Mouse (Mus musculus): ENCODE measurements at regions not wholly inside any gene's neighbourhood (a gene's known extent, or its start where the extent isn't known, plus 50 kb on each side); places are given as distances from the start of the nearest gene placed in this dataset.
A peak's percentile ranks its signal among the peaks of the same experiment; 100 is the strongest.

DNA sequence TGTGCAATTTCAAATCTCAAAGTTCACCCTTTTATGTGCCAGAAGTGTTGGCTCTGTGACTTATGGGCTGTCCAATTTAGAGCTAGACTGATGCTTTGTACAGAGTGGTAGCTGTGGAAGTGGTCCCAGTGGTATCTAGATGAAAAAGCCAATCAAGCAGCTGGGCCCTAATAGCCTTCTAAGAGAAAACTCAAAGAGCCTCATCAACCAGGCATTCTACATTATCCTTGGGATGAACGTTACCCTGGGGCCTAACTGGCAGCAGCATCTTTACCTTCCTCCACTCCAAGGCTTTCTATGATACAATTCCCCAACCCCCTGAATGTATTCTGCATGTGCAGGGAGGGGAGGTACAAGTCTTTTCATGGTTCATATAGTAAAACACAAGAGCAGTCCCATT, 140.4 kb downstream of the Gm11146 start:
- DNase-seq (ENCODE audit: inconsistent ontology term) = no peak

DNA sequence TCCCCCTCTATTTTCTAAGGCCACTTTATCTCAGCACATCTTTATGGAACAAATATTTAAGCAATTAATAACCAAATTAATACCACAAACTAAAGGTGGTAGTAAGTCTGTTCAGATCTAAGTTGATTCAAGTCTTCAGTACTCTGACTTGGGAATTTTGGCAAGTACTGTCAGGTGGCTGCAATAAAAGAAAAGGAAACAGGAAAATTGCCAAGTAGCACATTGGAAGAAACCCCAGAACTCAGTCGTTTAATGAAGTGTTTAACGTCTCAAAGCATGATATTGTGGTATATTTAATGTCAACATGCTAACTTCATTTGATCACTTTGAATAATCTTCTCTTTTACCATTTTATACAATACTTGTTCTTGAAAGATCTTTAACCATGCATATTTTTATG, 142.2 kb downstream of the Gm11146 start:
- DNase-seq (ENCODE audit: inconsistent ontology term) = no peak

DNA sequence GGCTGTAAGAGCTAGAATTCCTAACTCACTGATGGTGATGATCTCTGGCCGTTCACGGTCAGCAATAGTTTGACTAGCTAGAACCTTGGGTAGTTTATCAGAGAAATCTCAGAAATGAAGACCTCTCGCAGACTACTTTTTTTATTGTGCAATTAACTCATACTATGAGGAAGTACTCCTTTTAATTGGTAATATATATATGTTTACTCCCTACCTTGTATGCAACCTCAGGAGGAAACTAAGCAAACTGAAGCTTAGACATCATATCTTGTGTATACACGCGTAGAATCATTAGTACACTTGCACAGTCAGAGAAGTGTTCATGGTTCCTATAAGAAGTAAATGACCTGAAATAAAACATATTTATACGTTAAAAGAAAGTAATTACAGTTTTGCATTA, 157.2 kb downstream of the Gm11146 start:
- DNase-seq (ENCODE audit: inconsistent ontology term) = no peak

DNA sequence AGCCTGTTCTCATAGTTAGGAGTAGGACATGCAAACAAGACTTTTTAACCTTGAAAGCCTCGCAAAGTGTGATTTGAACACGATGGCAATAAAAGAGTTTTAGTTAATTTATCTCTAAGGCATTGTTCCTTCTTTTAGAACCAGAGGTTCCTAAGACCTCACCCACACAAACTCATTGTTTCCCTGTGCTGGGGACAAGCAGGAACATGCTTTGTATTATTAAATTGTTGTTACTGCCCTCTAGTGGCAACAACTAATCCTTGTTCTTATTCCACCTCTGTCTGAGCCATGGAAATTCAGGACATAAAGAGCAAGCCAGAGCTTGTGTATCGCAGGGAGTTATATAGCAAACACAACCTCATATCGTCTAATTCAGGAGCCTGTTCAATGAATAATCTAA, 157.9 kb downstream of the Gm11146 start:
- peak; percentile 72 for DNase-seq (ENCODE audit: inconsistent ontology term)

DNA sequence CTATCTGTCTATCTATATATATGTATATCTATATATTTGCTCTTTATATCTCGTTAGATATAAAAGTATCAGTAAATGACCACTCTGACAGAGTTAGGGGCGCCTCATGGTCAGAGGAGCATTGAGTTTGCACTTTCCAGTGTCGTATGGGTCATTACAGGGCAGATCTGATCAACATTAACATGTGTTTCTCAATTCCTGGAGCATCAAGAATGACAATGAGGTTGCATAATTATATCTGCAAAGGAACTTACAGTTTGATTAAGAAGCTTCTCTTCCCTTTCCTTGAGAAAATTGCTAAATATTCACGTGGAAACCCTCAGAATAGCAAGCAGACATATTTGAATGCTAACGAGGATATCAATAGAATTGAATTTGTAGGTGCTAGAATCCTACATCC, 158.6 kb downstream of the Gm11146 start:
- no peak for DNase-seq (ENCODE audit: inconsistent ontology term)

DNA sequence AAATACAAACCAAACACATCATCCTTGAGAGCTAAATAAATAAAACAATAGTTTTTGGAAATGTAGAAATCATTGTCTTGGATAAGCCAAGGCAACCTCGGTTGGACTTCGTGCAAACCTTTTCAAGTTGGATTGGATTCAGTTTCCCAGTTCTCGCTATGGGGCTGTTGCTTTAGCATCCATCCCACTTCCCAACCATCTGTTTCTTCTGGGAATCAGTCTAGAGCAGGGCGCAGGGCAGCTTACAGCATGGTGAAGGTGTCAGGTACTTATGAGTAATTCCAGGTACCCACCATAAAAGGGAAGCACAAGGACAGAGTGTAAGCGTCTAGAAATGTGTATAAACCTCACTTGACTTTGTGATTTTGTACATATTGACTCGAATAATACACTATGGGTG, 159.0 kb downstream of the Gm11146 start:
- no peak for DNase-seq (ENCODE audit: inconsistent ontology term)

DNA sequence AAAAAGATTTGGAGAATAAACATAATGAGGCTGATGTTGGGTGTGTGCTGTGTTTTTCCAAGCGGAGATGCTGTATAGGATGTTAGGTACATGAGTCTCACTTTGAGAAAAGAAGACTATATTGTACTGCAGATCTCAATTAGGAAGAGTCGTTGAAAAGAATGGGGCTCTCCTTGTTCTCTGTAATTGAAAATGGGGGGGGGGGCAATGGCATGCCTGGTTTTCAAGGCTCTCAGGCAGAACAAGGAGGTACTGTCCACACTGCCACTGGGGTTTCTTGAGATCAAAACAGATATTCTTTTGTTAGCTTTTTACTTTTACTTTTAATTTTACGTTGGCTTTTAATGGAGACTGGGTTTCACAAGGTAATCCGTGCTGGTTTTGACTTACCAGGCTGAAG, 170.5 kb downstream of the Gm11146 start:
- peak; percentile 74 for DNase-seq (ENCODE audit: inconsistent ontology term)

DNA sequence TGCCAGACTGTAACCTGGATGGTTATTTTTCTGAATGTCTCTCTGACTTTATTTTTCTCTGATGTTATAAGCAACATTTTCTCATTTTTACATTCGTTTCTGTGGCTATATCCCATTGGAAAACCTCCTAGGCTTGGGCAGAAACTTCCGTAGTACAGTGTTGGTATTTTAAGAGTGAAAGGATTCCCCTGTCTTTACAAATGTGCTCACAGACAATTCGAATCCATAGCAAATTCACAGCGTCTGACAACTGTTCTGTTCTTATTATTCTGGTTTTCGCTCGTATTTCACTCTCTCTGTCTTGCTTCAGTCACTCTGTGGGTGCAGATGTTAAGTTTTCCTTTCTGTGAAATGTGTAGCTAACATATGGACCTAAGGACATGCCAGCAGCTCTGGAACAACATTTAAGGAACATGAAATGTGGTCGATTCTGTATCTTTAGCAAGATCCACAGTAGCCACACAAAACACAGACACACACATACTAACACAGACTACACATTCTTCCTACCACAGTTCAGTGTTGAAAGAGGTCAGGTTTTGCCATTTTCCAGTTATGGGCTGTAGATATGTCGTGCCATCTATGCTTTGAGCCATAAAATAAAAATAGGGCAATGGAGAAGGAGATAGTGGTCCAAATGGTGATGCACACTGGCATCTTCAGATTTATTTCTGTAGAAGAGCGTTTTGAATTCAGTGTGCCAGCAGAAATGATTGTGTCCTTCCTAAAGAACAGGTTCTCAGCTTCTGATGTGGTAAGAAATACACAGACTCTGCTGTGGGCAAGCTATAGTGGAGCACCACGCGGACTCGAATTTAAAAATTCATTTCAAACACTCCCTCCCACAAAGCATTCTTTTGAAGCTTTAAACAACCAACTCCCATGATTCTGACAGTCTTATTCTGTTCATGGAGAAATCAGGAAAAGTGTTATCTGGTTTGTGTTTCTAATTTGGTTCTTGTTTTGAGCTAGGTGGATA, 179.2 kb downstream of the Gm11146 start:
- DNase-seq (ENCODE audit: inconsistent ontology term) = no peak

DNA sequence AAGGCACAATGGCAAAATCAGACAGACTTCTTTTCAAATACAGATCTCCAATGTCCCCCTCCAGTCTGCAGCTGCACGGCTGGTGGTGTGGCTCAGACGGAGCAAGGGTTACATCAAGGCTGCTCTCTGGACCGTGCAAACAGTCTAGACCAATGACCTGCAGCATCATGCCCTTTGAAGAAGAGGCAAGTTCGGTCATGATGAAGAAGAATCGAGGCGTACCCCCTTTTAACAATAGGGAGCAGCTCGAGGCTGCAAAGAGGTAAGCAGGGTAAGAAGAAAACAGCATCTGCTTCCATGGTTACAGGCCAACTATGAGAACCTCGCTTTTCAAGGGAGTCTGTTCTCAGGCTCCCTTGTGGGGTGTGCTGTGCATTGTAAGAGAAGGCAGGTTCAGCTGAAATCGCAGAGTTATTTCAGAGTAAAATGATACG, 180.3 kb downstream of the Gm11146 start:
- no peak for DNase-seq (ENCODE audit: inconsistent ontology term)

DNA sequence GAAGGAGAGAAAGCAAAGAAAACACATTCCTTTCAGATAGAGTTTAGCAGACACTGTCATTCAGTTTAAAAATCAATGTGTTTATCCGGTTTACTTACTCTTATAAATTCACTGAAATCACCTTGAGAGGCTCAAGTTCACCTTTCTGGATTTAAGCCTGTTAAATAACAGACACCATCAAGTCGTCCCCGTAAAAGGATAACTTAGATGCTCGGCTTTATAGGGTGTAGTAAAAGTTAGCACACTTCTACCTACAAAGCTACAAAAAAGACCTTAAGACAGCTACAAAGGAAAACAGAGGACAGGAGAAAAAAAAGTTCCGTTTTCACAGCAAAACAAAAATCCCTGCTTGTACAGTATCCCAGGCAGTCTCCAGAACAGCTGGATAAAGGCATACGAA, 180.9 kb downstream of the Gm11146 start:
- no peak for DNase-seq (ENCODE audit: inconsistent ontology term)

DNA sequence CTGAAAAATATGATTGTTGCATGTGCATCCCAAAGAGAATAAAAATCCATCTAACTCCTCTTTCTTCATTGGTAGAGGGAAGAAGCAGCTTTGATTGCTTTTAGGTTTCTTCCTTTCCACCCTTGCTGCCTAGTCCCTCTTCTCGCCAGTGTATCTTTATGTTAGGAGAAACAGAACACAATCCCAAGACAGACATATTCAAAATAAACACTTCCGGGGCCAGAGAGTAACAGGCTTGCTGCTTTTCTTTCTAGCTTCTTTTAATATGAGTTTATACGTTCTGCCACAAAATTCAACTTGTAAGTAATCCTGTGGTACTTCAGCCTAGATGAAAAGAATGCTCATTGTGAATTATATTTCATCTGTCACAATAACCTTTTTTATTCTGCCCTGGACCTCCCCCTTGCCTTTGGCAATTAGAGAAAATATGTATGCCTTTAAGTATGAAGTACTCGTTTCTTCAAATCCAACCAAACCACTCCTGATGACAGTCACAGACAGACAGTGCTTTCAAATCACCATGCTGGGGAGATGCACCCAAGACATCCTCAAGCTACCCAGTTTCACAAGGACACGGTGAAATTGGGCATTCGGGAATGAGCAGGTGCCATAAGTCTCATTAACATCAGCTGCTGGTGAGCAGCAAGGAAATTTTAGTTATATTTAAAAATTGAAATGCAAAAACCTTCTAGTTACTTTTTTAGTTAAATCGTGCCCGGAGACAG, 181.6 kb downstream of the Gm11146 start:
- no peak for DNase-seq (ENCODE audit: inconsistent ontology term)

DNA sequence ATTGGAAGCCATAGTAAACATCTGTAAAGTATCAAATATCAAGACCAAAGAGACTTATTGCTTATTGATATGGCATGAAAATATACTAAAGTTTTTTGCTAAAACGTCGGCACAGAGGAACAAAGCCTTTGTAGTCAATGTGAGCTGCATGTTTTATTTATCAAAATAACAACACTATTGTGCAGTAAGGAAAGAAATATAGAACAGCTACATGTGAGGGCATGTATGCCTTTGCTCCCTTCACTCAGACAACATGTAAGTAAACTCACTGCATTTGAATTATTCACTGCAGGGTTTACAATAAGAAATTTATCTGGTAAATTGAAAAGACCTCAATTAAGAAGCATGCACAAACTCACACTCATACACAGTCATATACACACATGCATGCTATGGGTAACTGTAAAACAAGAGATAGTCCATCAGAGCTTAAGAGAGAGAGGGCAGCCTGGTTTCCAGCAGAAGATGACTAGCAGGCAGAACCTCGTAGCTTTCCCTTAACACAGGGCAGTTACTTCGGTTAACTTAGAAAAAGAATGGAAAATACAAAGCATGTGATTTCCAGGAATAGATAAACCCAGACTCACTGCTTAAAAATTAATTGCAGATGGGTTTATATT, 182.7 kb downstream of the Gm11146 start:
- DNase-seq (ENCODE audit: inconsistent ontology term) = no peak

DNA sequence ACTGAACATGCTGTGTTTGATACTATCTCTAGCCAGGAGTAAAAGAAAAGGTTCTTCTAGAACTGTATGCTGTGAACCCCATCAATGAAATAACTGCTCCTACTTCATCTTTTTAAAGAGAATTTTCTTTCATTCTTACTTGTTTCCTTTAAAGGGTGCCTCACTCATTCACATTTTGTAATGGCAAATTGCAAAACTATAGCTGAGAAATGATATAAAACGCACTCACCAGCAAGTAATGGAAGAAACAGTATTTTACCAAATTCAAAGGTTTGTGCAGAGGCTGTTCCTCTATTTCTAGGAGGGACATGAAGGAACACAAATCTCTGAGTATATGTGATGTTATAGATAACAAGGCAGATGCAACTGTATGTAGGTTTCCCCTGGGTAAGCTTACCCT, 183.4 kb downstream of the Gm11146 start:
- DNase-seq (ENCODE audit: inconsistent ontology term) = no peak

DNA sequence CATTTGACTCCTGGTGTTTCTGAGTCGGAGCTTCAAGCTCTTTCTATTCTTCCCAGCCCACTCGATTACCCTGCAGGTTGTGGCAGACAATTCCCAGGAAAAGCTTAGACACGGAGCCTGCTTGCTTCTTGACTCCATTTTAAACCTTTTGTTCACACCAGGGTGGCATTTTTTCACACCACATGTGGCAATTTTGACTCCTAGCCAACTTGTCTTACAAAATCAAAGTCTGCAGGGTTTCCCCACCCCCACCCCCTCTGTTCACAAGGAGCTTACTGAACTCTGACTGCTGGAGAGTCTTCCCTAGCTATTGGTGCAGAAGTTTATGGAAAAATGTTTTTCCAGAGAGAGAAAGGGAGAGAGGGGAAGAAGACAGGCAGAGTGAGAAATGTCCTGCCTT, 184.1 kb downstream of the Gm11146 start:
- DNase-seq (ENCODE audit: inconsistent ontology term) = peak; percentile 80

DNA sequence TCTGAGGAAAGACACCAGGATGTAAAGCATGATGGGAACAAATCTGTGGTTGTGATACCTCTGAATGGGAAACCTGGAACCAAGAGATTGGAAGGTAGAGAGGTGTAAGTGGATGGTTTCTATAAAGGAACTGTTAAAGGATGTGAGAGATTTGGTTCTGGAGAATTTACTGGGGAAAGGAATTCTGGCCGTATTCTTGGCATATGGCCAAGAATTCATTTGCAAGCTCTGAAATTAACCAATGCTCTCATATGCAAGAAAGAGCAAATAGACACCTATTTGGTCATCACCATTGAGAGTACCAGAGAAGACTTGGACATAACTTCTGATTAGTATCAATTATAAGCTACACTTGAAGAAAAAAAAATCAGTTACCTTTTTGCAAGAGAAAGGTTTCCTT, 187.3 kb downstream of the Gm11146 start:
- DNase-seq (ENCODE audit: inconsistent ontology term) = peak; percentile 60

DNA sequence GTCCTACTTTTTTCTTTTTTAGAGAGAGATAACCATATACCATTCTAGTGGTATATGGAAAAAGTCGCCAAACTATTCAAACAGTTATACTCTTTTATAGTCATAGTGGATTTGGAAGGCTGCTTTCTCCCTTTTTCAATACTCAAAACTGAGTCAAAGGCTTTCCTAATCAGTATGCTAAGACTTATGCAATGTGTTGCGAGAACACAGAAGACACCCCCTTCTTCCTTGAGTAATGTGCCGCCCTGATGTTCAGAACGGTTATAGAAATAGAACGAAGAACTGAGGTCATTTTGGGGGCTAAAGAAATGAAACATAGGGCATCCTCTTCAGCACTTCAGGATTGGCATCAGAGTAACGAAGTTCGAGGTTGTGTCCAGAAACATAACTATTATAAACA, 192.7 kb downstream of the Gm11146 start:
- DNase-seq (ENCODE audit: inconsistent ontology term) = no peak

DNA sequence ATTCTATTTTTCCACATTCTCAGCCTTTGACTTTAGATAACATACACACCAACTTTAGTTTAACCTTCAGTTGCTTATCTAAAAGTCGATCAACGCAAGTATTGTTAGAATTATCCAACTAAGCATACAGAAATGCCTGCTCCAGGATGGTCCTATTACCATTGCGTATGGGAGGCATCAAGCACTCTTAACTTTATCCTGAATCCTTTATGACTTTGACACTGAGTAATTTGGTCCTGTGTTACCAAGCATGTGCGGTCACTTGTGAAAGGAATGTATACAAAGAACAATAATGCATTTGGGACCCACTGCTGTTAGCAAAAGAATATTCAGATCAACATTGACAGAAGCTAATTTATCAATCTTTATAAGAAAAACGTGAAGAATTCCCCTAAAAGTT, 194.9 kb downstream of the Gm11146 start:
- DNase-seq (ENCODE audit: inconsistent ontology term) = no peak

DNA sequence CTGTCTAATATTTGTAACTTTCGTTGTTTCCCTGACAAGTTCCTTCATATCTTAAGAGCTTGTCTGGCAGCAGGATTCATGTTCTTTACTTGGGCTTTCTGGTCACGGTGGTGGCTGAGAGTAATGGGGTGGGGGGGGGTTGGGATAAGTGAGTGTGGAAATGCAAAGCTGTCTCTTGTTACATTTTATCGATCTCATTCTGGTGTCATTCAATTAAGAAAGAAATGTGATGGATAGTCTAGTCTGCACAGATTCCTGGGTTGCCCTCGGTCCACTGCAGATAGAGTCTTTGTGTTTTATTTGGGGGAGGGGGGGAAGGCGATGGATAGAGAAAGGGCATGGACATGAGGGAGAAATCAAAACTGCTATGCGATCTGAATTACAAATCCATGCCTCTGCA, 196.0 kb downstream of the Gm11146 start:
- no peak for DNase-seq (ENCODE audit: inconsistent ontology term)

DNA sequence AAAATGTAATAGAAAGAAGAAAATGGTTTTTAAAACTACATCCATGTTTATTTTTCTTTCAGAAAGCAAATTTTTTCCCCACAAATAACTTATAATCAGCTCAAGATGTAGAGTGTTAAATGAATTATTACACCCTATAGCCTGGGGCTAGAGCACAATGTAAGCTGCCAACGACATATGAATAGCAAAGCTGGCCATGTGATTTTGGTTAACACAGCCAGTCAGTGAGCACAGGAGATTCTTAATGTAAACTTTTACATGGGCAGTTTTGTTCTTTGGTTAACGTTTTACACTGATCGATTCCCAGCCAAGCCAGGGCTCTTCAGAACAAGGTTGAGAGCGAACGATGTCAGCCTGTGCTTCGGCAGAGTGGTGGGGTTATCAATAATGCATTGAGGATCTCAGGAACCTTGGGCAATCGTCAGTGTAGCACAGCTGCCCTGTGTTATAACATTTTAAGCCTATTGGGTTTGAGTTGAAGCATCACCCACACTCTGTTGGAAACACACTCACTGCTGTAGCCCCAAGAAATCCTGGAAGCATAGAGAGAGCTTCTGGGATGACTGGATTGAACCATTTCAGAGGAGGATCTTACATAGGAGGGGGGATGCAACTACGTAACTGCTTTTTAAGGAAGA, 196.6 kb downstream of the Gm11146 start:
- DNase-seq (ENCODE audit: inconsistent ontology term) = no peak

DNA sequence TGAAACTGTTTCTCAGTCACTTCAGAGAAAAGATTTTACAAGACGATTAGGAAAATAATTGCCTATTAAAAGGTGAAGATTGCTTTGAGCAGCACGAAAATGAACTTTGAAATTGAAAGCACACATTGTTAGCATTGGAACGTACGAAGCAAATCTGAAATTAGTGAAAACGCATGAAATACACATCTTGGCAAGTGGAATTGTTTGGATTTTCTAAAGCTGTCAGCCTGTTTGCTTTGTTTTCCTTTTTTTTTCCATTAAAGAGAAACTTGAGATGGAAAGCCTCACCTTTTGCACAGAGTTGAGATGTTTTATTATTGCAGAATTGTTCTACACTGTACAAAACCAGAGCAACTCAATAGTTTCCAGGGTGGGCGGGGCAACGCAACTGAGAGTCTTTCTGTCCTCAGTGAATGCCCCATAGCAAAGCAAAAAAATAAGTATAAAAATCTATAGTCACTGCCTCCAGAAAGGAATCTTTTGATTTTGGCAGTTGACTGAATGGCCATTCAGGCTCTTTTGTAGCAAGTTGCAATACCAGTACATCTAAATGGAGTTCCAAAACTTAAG, 199.1 kb downstream of the Gm11146 start:
- no peak for DNase-seq (ENCODE audit: inconsistent ontology term)

DNA sequence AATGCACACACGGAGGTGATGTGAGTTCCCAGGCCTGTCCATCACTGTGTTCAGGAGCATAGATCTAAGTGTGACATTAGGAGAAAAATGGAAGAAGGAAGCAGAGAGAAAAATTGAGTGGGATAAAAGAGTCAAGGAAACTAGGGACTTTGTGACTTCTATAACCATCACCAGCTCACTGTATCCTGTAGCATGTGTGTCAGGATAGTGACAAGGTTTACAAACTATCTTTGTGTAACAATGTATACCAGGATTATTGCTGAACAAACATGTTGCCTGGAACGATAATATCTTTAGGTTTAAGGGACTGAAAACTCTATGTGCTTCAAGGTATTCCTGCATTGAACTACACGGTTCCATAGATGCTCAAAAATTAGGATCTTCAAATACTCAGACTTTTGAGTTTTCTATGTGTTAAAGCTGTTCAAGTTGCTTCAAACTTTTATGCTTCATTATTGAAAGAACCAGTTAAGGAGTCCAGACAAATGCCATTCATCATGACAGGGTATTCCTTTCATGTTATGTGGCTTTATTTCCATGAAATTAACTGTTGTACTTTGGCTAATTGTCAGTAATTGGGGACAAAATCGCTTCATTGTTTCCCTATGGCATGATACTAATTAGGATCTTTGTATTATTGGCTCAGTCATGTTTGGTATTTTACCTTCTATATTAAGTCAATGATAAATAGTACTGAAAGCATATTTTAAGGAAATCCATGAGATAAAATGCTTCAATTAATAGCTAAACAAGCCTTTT, 200.5 kb downstream of the Gm11146 start:
- peak; percentile 60 for DNase-seq (ENCODE audit: inconsistent ontology term)
